Mouse (Mus musculus) G1E (cell line): ENCODE measurements at regions not wholly inside any gene's neighbourhood (a gene's known extent, or its start where the extent isn't known, plus 50 kb on each side); places are given as distances from the start of the nearest gene placed in this dataset.

Experiments used
- ATAC-seq: 2 replicates; pipeline ENCODE4 v1.8.0; 2016; ENCODE audit warnings: mild to moderate bottlenecking; ENCODE audit not compliant: insufficient number of reproducible peaks, poor library complexity, low FRiP score, severe bottlenecking; ENCODE audit errors: extremely low read depth
- DNase-seq: peaks from one replicate; pipeline ENCODE4 v3.0.0; 2012; ENCODE audit warnings: low spot score
- H3K27me3 ChIP-seq: 2 replicates; pipeline ENCODE4 v1.6.1; 2012; ENCODE audit warnings: mild to moderate bottlenecking, low read length, inconsistent platforms; ENCODE audit not compliant: insufficient read depth
- H3K36me3 ChIP-seq: replicated peaks from 2 replicates; pipeline ENCODE3; 2012; ENCODE audit warnings: mild to moderate bottlenecking, inconsistent platforms
- H3K4me1 ChIP-seq: 2 replicates; pipeline ENCODE4 v1.6.1; 2012; ENCODE audit warnings: low read depth, low read length, inconsistent platforms, mixed read lengths; ENCODE audit not compliant: insufficient read depth
- H3K4me3 ChIP-seq: 2 replicates; pipeline ENCODE4 v1.5.1; 2012; ENCODE audit warnings: low read depth, mild to moderate bottlenecking, inconsistent platforms, low read length, moderate library complexity, mixed read lengths
- H3K9me3 ChIP-seq: replicated peaks from 2 replicates; pipeline ENCODE4 v1.6.1; 2012; ENCODE audit warnings: inconsistent platforms
- CTCF ChIP-seq: IDR thresholded peaks from 2 replicates; pipeline ENCODE4 v1.5.1; 2012; ENCODE audit warnings: low read depth, low read length, inconsistent platforms, mixed read lengths
- GATA1 ChIP-seq: IDR thresholded peaks from 2 replicates; pipeline ENCODE4 v1.6.1; 2012; ENCODE audit warnings: borderline replicate concordance, low read length, inconsistent platforms, mixed read lengths
- GATA2 ChIP-seq: IDR thresholded peaks from 2 replicates; pipeline ENCODE4 v1.6.1; 2012; ENCODE audit warnings: low read depth, low read length, inconsistent platforms, borderline replicate concordance
- POLR2AphosphoS5 ChIP-seq: IDR thresholded peaks from 2 replicates; pipeline ENCODE4 v1.6.1; 2012; ENCODE audit warnings: low read depth, low read length, inconsistent platforms; ENCODE audit not compliant: insufficient replicate concordance
- TAL1 ChIP-seq: conservative IDR thresholded peaks from 2 replicates; pipeline ENCODE4 v1.6.1; 2012; ENCODE audit warnings: low read depth, low read length, inconsistent platforms, mixed read lengths

DNA sequence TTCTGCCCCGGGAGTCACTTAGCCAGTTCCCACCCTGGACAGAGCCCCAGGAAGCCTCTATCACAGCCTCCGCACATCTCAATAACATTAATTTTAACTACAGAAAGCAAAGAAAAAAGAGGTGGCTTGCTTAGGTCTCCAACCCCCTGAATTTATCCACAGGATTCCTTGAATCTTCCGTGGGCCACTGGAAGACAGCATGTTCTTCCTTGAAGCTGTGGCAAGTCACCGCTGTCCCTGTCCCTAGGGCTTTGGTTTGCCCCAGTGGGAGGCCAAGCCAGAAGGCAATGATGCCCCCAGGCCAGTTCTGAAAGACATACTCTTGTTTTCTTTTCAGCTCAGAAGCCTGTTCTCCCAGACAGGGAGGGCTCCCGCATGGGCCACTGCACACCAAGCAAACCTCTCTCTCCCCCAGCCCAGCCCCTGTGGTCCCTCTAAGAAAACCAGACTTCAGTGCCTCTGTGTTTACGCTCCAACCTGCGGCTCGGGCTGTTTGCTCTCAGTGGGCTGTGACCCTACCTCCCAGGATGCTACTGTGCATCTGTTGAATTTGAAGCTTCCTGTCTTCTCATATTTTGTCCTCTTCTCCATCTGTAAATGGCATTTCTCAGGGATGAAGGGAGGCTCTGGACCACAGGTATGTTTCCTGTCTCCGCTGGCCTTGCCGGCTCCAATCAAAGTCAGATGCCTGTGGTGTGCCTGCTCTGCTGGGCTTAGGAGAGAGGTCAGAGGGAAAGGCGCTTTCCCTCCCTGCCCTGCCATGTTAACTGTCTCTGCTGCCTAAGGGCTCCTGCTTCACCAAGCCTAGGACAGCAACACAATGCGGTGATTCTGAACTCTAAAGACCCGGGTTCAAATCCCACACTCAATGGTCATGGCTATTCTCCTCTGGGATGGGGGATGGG lies 67.5 kb upstream of the Rgma start:
- ATAC-seq (no peak), DNase-seq (no peak)
- Histone ChIP-seq H3K4me3 (no peak overlapping the region), H3K4me1 (no peaks in the 10 kb centered on the region), H3K36me3 (no peaks in the 10 kb centered on the region), H3K9me3 (peaks cover 42% of the 10 kb centered on the region), H3K27me3 (no peaks in the 10 kb centered on the region)
- TF ChIP-seq GATA1, result no peak
- TF ChIP-seq POLR2AphosphoS5, result no peak
- TF ChIP-seq TAL1, result no peak
- no peak for TF ChIP-seq GATA2
- no peak for TF ChIP-seq CTCF

DNA sequence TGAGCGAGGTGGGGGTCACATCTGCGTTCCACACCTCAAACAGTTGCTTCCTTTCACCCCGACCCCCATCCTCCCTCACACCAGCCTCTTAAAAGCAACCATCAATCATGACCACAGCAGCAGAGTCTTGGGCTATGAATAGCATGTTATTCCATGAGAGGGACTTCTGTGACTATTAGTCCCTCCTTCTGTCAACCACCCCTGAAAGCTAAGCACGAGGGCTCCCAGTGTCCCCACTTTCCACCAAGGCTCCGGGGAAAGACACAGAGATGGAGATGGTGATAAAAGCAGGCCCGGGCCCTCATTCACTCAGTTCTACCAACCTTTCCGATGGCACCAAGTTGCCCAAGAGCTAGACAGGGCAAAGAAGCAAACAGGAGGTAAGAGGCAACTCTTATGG lies 66.3 kb upstream of the Rgma start:
- Histone ChIP-seq H3K4me1 (no peaks in the 10 kb centered on the region), H3K36me3 (no peaks in the 10 kb centered on the region), H3K9me3 (peaks cover 46% of the 10 kb centered on the region), H3K27me3 (no peaks in the 10 kb centered on the region), H3K4me3 (no peak overlapping the region)
- ATAC-seq (no peak), DNase-seq (no peak)
- TF ChIP-seq CTCF (no peak), GATA1 (no peak), POLR2AphosphoS5 (no peak), TAL1 (no peak), GATA2 (no peak)

GRCm38 (mm10) chr7:73310056-73310455 lies 65.3 kb upstream of the Rgma start:
- Histone ChIP-seq H3K36me3 (no peaks in the 10 kb centered on the region), H3K9me3 (peaks cover 47% of the 10 kb centered on the region), H3K4me1 (no peaks in the 10 kb centered on the region), H3K4me3 (no peak overlapping the region), H3K27me3 (no peaks in the 10 kb centered on the region)
- TF ChIP-seq TAL1 (no peak), POLR2AphosphoS5 (no peak), CTCF (no peak), GATA1 (no peak), GATA2 (no peak)
- ATAC-seq (no peak), DNase-seq (no peak)

DNA sequence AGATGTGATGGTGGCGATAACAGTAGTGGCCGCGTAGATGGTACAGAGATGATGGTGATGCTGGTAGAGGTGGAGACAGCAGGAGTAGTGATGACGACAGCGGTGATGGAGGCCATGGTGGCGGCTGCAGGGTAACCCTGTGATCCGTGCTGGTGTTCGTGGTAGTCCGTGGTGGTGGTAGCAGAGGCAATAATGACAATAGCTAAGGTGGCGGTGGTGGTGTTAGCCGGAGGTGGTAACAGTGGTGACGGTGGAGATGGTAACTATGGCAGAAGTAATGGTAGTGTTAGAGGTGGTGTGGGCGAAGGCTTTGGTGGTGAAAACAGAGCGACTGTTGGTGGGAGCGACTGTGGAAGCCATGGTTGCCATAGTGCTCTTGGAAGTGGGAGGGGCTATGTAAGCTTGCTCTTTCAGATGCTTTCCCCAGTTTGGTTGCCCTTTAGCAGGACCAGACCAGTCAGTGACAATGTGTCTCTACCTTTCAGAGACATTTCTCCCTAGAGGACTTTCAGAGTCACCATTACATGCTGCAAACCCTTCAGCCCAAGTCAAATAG lies 64.7 kb upstream of the Rgma start:
- TF ChIP-seq CTCF (no peak), TAL1 (no peak), POLR2AphosphoS5 (no peak), GATA1 (no peak), GATA2 (no peak)
- ATAC-seq, result no peak
- Histone ChIP-seq H3K9me3 (peaks cover 45% of the 10 kb centered on the region), H3K4me3 (peak overlapping the region; percentile 33; the same call in 1 of the 2 replicates), H3K4me1 (no peaks in the 10 kb centered on the region), H3K27me3 (no peaks in the 10 kb centered on the region), H3K36me3 (no peaks in the 10 kb centered on the region)
- DNase-seq, result no peak

GRCm38 (mm10) chr7:73315555-73315954 lies 59.8 kb upstream of the Rgma start:
- Histone ChIP-seq H3K4me1 (no peaks in the 10 kb centered on the region), H3K9me3 (peaks cover 23% of the 10 kb centered on the region), H3K27me3 (no peaks in the 10 kb centered on the region), H3K4me3 (no peak overlapping the region), H3K36me3 (no peaks in the 10 kb centered on the region)
- ATAC-seq (no peak), DNase-seq (no peak)
- TF ChIP-seq TAL1, result no peak
- no peak for TF ChIP-seq CTCF
- TF ChIP-seq GATA1, result no peak
- TF ChIP-seq GATA2, result no peak
- no peak for TF ChIP-seq POLR2AphosphoS5

- H3K27me3 ChIP-seq, result no peaks in the 10 kb centered on the region
- H3K4me3 ChIP-seq, result no peak overlapping the region
- no peaks in the 10 kb centered on the region for H3K36me3 ChIP-seq
- ATAC-seq (no peak), DNase-seq (no peak)
- TF ChIP-seq TAL1 (no peak), GATA1 (no peak)
- H3K9me3 ChIP-seq, result peaks cover 29% of the 10 kb centered on the region
- H3K4me1 ChIP-seq, result no peaks in the 10 kb centered on the region
These were observed 57.7 kb upstream of the Rgma start for GRCm38 (mm10) chr7:73317574-73317973.
